Mouse (Mus musculus): Measurements from ENCODE around the gene Arid4a.

Arid4a gene

DNA sequence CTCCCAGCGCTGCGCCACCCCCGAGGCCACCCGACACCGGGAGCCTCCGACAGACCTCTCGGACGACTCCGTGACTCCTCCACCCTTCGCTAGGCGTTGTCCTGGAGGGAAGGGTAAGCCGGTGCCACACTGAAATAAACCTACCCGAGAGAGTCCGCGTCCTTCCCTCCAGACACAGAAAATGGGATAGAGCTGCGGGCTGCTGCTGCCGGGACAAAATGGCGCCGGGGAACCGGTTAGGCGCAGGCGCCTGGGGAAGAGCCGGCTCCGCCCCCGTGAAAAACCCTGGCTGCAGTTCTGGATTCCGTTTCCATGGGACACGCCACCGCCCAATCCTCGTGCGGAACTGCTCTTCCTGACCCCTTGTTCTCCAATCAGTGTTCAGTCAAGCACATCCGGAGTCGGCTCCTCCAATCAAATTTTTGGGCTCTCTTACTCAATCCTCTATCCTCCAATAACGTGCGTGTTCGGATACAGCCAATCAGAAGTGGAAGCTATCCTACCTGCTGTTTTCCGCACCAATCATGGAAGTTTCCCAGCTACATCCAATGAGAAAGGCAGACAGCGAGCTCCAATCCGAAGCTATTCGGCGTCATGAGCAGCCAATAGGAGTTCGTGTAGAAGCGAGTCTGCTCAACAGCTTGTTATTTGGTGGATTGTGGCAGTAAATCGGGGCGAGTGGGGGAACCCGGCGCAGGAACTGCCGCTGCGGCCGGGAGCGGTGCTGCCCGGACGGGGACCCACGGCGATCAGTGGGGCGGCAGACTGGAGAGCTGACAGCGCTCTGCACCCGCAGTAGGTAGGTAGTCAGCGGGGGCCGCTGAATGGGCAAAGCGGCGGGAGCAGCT, at the start of gene Arid4a:
Arid4a (plus strand) TSS at position 628 of the 848 bp plus-strand sequence.
- DNase-seq (ENCODE audit: low read depth, low spot score): peak; percentile 100

DNA sequence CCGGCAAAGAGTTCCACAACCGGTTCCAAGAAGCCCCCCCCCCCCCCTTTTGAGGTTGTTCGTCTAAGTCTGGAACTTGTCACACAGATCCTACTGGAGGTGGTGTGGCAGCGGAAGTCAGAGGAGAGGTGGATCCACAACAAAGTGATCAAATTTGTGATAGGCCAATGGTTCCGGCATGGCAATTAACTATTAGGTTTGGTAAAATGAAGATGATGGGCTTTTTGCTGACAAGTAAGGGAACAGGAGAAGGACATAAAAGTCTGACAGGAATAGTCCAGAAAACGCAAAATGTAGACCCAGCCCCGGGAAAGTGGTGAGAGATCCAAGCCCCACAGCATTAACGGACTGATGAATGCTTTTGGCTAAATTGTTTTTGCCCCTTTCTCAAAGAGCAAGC, 48.2 kb upstream of the Arid4a start:
- no peak for DNase-seq (ENCODE audit: low read depth, low spot score)

DNA sequence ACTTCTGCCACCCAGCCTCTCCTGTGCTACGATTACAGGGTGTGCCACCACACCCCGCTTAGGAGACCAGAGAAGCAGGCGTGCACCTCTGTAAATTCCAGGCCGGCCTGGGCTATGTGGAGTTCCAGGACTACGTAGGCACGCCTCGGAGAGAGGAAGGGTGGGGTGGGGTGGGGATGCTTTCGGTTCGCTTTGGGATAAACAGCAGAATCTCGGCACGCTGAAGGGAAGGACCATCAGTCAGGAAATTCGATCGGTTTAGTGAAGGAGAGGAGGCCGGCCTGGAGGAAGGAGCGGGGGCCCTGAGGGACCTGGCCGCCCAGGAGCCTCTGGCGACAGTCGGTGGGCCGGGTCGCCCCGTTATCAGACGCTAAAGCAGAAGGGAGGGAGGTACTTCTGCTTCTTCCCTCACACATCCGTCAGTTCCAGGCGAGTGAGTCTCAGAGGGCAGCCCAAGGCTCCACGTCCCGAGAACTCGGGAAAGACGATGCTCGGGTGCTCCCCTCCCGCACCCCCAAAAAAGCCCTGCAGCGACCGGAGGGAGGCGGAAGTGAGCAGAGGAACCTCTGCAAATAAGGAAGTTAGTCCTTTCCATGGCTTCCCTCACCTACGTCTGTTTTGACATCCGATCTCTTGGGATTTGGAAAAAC, 47.5 kb upstream of the Arid4a start:
- peak; percentile 90 for DNase-seq (ENCODE audit: low read depth, low spot score)

DNA sequence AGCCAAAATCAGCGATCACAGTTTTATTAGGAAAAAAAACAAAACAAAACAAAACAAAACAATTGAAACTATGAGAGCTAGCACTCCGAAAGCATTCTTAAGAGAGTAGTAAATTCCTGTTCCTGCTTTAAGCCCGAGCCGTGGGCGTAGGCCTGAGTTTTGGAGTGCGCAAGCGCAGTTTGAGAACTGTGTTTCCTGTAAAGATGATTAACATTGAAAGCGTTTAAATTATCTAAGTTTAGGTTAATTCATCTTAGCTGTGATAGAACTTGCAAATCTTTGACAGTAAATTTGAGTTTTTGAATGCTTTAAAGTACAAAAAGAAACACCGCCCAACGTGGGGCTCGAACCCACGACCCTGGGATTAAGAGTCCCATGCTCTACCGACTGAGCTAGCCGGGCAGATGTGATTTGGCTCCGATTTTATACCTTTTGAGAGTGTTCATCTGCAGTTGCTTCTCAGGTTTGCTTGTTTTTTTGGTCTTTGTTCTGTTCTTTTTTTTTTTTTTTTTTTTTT, 46.9 kb upstream of the Arid4a start:
- peak; percentile 86 for DNase-seq (ENCODE audit: low read depth, low spot score)

DNA sequence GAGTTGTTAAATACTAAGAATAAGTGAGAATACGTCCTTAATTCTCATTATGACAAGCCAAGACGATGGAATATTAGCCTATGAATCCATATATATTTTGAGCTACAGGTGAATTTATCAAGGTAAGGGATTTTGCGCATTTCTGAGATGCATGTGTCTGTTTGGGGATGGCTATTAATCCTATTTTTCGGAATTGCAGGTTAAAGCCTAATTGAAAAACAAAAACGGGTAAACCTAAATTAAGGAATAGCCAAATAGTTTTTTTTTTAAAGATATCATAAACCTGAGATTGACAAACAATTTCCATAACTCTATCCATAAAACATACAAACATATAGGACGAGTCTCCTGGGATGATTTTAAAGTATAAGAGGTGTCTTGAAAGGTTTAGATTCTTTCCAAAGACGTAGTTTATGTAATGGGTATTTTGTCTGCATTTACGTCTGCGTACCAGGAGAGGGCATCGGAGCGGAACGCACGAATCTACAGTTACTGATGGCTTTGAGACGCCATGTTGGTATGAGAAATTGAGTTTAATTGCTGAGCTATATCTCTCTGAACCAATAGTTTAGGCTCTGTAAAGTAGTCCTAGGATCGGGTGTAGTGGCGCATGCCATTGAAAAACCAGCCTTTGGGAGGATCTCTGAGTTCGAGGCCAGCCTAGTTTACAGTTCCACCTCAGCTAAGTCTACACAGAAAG, 46.2 kb upstream of the Arid4a start:
- DNase-seq (ENCODE audit: low read depth, low spot score): peak; percentile 90

DNA sequence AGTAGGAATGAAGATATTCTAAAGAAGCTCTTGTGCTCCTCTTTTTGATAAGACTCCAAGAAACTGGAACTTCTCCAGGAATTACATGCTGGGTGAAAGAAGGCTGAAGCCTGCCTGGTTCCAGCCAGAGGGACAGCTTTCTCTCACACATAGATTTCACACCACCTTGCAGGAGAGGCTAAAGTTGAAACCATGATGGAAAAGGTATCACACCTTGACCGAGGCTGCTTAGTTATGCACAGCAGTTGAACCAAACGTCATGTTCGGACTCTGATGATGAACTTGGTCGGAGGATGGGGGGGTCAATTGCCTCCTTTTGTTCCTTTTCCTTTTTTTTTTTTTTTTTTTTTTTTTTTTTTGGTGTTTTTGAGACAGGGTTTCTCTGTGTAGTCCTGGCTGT, 42.0 kb upstream of the Arid4a start:
- DNase-seq (ENCODE audit: low read depth, low spot score): no peak

DNA sequence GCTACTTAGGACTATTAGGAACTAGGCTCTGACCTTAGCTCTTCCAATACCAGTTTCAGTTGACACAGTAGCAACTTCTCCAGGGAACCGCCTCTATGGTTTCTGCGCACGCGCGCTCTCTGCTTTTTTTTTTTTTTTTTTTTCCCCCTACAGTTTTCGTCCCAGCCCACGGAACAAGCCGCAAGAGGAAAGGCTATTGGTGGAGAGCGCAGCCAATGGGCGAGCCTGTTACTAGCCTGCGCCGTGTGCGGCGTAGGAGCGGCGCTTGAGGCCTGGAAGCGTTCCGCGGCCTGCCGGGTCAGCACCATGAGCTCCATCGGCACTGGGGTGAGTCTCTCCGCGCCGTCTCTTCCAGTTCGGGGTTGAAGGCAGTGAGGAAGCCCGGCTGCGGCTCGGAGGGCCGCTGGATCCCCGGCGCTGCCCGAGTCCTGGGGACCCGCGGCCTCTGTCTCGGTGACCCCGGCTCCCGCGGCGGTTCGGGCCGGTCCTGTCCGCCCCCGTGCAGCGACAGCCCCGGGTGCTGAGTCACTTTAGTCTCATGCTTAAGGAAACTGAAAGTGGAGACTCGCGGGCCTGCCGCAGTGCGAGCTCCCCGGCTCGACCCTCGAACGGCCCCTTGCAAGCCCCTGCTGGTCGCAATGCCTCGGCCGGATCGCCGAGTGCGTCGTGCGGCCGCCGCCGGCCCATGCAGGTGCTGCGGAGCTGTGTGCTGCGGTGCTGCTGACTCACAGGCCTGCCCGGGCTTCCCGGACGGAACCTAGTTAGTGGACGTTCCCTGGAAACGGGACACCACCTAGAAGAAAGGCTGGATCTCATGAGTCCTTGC, 41.1 kb upstream of the Arid4a start, which contains the start of gene Psma3:
Psma3 (plus strand) TSS at position 181 of the 826 bp plus-strand sequence.
- DNase-seq (ENCODE audit: low read depth, low spot score): peak; percentile 98

DNA sequence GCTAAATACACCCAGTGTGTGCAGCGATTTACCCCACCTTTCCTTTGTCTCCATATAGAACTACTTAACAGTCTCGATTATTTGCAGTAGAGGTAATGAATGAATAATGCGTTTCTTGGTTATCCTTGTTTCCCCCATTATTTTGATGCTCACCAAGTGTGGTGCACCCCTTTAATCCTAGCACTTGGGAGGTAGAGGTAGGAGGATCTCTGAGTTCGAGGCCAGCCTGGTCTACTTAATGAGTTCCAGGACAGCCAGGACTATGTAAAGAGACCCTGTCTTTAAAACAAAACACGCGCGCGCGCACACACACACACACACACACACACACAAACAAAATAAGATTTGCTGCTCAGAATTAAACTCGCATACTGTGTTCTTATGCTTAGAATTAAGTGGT, 40.4 kb upstream of the Arid4a start:
- no peak for DNase-seq (ENCODE audit: low read depth, low spot score)

DNA sequence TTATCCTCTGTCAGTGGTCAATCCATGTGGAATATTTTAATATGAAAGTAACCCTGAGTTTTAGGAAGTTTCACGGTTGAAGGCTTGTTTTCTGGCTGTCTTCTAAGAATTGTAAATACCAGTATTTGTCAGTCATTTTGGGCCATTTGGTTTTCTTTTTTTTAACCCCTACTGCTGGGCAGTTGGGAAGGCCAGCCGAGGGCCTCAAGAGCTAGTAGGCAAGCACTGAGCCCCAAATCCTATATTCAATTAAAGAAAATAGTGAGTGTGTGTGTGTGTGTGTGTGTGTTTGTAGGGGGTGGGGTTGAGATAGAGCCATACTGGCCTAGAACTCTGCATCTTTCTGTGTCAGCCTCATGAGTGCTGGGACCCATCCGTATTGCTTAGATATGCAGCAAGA, 39.9 kb upstream of the Arid4a start:
- no peak for DNase-seq (ENCODE audit: low read depth, low spot score)

DNA sequence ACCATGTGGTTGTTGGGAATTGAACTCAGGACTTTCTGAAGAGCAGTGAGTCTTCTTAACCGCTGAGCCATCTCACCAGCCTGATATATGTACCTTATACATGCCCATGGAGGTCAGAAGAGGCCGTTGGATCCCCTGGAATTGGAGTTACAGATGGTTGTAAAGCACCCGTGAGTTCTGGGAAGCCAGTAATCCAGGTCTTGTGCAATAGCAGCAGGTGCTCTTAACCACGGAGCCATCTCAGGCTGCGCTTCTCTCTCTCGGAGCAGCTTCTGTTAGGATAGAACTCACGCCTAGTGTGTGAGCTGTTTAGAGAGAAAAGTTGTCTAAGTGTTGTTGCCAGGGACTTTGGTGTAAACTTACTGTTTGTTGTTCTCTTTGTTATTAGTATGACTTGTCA, 37.4 kb upstream of the Arid4a start:
- DNase-seq (ENCODE audit: low read depth, low spot score): no peak

DNA sequence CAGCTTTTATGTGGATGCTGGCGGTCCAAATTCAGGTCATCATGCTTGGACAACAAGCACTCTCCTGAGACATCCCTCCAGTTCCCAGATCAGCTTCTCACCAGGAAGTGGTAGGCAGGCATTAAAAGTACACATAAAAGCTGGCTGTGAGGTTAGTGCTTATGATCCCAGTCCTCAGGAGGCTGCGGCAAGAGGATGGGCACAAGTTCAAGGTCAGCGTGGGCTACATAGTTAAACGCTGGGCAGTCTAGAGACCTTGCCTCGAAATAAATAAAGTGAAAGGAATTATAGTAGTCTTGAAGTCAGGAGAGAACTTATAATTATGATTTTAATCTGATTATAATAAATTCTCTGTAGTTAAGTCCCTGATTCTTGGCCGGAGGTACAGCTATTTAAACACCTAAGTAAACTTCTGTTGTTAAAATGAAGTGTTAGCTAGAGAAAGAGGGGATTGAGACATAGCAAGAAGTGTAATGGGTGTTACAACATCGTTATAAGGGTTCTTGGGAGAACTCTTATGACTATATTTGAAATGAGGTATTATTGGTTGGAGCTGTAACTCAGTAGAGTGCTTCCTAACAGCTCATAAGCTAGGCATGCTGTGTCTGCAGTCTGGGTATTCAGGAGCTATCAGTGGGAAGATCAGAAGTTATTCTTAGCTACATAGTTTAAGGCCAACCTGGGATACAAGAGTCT, 30.8 kb upstream of the Arid4a start:
- DNase-seq (ENCODE audit: low read depth, low spot score): no peak

DNA sequence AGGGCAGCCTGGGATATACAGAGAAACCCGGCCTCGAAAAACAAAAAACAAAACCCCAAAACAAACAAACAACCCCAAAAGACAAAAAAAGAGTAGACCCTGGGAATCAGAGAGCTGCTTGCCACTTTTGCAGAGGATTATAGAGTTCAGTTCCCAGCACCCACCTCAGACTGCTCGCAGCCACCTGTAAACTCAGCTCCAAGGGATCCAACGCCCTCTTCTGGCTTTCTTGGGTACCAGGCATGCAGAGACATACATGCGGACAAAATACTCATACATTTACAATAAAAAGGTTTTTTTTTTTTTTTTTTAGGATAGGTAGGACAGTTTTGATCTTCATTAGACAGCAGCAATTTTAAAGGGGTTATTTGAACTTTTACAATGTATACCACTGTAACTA, 18.6 kb upstream of the Arid4a start:
- peak; percentile 65 for DNase-seq (ENCODE audit: low read depth, low spot score)

DNA sequence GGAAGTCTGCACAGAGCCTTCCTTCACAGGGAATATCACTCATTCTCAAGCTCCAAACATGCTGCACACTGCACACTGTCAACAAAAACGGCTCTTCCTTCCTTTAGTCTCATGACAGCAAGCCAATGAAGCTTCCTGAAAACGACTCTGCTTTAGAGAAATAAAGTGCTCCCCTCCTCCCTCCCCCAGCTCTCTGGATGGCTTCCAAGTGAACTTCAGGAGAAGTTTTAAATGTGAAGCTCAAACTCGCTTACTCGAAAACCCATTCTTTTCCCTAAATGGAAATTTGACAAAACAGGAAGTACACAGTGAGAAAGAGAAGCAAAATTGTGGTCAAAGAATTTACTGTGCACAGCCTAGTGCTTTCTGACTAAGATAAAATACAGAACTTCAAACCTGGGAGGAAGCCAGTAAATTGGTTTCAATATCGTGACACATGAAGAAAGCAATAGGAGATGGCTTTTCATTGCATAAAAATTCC, 16.3 kb upstream of the Arid4a start:
- DNase-seq (ENCODE audit: low read depth, low spot score): no peak

DNA sequence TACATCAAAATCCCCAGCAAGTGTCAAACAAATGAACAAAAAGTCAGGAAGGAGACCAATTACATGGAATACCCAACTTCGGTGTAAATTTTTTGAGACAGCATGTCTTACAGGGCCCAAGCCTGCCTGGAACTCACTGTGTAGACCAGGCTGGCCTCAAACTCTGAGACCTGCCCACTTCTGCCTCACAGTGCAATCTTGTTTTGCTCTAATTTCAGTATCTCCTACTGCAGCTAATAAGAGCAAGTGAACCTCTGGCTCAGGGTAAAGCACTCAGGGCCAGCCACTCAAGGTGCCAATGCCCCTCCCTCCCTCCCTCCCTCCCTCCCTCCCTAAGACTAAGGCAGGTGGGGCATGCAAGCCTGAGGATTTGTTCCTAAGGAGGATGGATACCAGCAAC, 15.4 kb upstream of the Arid4a start:
- no peak for DNase-seq (ENCODE audit: low read depth, low spot score)

DNA sequence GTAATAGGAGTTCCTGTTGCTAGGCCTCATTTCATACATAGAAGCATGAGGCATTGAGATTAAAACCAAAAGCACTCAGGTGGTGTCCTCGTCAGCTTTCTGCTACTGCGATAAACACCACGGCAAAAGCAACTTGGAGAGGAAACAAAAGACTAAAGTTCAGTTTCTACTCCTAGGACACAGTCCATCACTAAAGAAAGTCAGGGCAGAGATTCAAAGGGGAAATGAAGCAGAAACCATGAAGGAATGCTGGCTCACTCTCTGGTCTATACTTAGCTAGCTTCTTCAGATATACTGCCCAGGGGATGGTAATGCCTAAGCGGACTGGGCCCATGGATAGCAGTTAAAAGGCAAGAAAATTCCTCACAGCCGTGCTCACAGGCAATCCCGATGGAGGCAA, 14.3 kb upstream of the Arid4a start:
- DNase-seq (ENCODE audit: low read depth, low spot score): no peak

DNA sequence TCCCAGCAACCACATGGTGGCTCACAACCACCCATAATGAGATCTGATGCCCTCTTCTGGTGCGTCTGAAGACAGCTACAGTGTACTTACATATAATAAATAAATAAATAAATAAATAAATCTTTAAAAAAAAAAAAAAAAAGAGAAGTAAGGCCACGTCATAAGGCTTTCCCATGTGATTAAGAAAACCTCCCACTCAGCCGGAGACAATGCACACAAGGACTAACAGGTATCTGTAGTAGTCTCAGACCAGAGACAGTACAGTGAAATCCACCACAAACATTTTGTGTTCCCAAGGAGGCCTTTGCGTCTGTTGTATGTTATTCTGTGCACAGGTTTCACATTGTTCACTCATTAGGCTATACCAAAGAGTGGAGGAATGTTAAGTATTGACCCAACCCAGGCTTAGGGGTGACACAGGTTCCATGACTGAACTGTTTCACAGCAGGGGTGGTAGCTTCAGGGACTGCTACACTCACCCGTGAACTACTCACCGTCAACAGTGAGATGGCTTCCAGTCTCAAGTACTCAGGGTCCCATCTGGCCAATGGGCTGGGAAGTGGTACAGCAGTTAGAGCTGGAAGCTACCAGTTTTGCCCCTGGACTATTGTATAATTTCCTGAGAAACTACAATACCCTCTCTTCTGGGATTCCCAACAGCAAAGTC, 11.9 kb upstream of the Arid4a start:
- DNase-seq (ENCODE audit: low read depth, low spot score): peak; percentile 89

DNA sequence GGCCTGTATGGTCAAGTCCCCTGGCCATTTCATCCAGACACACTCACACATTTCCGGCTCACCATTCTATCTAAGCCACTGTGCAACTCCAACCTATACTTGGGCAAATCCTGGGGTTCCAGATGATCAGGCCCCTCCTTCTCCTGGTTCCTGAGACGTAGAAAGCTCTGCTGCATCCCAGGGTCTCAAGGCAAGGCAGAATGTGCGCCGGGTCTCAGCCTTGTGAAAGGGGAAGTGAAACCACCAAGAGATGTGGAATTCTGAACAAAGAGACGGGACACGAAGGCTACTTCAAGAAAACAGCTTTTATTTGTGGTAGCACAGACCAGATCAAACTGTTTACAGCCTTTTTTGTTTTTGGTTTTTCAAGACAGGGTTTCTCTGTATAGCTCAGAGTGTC, 9.6 kb upstream of the Arid4a start:
- DNase-seq (ENCODE audit: low read depth, low spot score): no peak

DNA sequence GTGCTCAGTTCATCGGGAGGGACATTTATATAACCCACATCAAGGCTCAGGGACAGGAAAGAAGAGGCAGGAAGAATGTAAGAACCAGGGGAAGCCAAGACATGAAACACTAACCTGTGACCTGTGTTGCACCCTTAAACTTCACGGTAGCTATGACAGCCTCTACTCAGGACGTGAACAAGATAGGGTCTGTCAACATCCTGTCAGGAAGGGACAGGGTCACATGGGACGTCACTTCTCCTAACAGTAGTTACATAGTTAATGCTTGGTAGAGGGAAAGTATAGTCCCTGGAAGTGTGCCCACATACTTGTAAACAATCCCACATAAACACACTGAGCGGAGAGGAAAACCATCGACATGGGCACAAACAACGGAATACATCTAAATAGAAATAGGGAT, 8.9 kb upstream of the Arid4a start:
- DNase-seq (ENCODE audit: low read depth, low spot score): no peak

DNA sequence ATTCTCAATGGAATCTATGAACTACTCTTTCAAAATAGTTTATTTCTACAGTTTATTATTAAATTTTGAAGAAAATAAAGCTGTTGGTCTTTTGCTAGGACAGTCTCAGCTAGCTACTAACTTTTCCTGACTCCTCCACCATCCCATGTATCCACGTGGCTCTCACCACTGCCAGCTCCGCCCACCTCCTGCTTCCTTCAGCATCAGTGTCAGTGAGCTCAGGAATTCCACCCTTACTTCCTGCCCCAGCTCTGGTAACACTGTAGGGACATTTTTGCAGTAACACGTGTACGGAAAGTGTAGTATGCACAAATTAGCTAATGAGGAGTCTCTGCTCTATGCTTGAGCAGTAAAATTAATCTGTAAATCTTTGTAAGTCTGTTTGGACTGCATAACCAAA, 6.0 kb upstream of the Arid4a start:
- DNase-seq (ENCODE audit: low read depth, low spot score): peak; percentile 82

DNA sequence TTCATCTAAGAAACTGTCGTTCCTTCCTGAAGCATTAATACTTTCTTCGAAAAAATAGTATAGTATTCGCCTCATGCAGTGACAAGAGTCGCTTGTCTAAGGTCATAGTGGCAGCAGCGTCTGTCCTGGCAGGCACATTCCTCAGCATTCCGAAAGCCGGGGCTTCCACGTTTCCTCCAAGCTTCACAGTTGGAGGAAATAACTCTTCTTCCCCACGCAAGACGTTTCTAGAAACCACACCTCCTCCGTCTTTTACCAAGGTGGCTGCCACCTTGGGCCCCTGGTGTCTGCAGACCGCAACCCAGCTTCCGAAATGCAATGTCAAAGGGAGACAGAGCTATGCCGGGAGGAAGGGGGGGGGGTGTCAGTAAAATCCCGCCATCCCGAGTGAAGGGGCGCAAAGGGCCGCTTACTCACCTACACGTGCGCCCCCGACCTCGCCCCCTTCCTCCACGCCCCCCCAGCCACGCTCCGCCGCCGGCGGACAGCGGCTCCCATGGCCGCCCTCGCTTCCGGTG, 886 bp upstream of the Arid4a start:
- peak; percentile 88 for DNase-seq (ENCODE audit: low read depth, low spot score)
